Mouse (Mus musculus) kidney, adult 2 months (tissue): Measurements from ENCODE around the gene Slc44a1.

Experiments used
- CTCF ChIP-seq: fragments of 200-500 bp; conservative IDR thresholded peaks from 2 replicates; pipeline ENCODE4 v1.5.1; 2011; ENCODE audit warnings: low read depth, mild to moderate bottlenecking, control low read depth, low read length, moderate library complexity, mixed read lengths; ENCODE audit not compliant: insufficient read depth, insufficient read length
- POLR2A ChIP-seq: fragments of 200-500 bp; IDR thresholded peaks from one replicate; pipeline ENCODE4 v1.6.1; 2011; ENCODE audit warnings: low read depth, low read length, control low read depth

GRCm38 (mm10) chr4:53543421-53543820 is 103.2 kb downstream of the Slc44a1 start:
- TF ChIP-seq CTCF (no peak), POLR2A (no peak)
